Mouse (Mus musculus): ENCODE measurements at regions not wholly inside any gene's neighbourhood (a gene's known extent, or its start where the extent isn't known, plus 50 kb on each side); places are given as distances from the start of the nearest gene placed in this dataset.

DNA sequence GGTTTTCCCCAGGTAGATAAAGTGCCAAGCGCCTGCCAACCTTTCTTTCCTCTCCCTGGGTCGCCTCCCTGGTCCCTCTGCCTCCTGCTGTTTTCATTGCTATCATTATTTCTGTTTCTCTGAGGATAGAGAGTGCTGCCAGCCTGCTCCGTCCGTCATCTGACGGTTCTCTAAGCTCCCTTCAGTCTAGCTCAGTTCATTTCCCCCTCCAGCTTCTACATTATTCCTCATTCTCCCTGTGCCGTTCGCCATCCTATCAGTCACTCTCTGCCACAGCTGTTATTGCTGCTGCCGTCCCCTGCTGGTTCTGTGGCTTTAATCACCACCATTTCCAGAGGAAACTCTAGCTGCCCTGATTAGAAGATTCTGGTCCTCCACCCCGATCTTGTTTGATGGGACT lies 84.7 kb upstream of the Rfx3 start:
- no peak for DNase-seq

DNA sequence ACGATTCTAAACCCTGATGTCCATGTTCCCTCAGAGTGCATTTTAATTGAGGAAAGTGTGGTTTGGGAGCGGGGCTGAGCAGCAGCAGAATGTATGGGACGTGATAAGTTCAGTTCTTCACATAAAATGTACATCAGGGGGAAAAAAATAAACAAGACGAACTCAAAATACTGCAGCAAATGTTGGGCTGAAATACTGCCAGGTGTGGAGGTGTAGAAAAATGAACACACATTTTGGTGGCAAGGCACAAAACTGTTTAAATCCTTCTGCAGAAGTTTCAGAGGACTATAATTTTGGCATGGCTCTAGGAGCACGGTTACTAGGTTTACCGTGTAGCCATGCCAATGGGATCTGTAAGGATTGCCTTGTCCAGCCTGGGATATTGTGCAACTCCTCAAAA lies 81.3 kb upstream of the Rfx3 start:
- DNase-seq: peak; percentile 32

DNA sequence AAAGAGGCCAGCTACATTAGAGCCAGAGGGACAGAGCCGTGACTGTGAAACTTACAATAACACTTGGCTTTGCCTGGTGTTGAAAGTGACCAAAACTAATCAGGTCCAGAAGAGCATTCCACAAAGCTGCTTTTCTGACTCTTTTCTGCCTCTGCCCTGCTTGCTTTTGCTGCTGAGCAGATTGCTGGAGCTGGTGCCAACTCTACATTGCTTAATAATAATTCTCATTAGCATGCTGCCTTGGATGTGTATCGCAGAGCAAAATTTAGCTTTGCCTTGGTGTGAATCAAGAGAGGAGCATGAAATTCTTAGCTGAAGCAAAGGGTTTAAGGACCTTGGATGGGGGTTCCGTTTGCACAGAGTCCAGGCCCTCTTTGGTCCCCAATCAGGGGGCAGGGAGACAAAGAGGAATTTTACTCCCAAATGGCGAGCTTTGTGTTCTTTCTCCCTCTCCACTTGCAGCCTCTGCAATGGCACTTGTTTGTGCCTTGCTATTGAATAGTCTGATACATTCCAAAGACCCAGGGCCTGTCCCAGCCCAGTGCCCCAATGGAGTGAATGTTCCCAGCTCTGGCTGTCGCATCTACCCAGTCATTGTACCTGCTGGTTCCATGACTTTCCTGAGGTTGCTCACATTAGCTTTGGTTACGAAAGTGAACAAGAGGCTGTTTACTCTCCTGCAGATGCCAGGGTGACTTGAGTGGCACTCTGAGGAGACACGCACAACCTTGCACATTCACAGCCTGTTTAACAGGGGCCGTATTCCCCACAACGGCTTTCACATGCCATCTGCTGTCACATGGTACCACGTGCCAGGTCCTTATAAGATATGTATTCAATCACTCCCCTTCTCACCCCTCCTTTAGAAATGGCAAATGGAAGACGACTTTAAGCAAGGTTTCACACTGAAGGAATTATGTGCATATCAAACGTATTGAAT lies 76.9 kb upstream of the Rfx3 start:
- DNase-seq: peak; percentile 31

DNA sequence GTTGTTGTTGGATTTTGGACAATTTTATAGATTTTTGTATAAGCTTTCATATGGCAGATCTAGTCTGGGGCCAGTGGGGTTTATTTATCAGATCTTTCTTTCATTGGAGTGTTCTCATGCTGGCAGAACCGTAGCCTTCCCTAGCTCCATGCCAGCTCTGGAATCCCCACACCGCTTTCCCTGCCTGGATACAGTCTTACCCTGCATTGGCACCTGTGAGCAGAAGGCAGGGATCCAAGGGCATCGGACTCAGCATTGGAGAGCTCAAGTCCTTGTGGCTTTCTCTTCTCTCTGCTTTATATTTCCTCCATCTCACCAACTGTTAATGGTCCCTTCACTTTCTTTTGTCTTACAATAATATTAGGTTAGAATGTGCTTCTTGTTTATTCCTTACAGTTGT lies 59.4 kb upstream of the Rfx3 start:
- no peak for DNase-seq

All from right cerebral cortex, postnatal 25 days (tissue).